Mouse (Mus musculus): ENCODE measurements around the gene 4833427G06Rik. TPM values are rescaled to one million over a fixed set of nuclear protein-coding genes. Genes with fewer than 3 reads are reported as not detected.

4833427G06Rik gene
- total and polyA plus RNA-seq, 3 experiments, result not detected

DNA sequence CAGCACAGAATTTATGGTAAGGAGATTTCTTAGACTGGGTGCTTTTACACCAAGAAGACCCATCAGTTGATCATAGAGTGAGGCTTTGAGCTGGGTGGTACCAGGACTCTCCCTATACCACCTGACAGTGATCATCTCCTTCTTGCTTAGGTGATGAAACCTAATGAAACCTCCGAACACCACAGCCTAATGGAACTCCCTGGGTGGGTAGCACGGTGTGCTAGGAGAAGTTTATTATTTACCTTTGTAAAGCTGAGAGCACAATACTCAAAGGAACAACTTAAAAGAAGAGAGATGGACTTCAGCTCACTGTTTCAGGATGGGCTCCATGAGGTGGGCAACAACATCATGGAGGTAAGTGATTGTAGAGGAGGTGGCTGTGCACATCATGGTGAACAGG is 41.3 kb downstream of the 4833427G06Rik start, which contains the start of gene Btg4:
Gene Btg4 (plus strand): TSS at position 301 of the 400 bp plus-strand sequence.
- Histone ChIP-seq H3K4me1 (ENCODE audit: control insufficient read depth in 1 of 2, insufficient read depth in 2 of 2, low read length in 2 of 2) (peaks cover 4 to 5% of the 10 kb centered on the region in 2 experiments; a peak in 2 of 4 replicates), H3K27me3 (ENCODE audit: control insufficient read depth in 1 of 2, insufficient read depth in 2 of 2, low read length in 2 of 2) (peaks cover 2 to 5% of the 10 kb centered on the region in 2 experiments), H3K36me3 (ENCODE audit: control insufficient read depth in 1 of 2, insufficient read depth in 2 of 2, low read length in 2 of 2) (peaks cover 0 to 5% of the 10 kb centered on the region in 2 experiments; a peak in 2 of 4 replicates), H3K27ac (ENCODE audit: control insufficient read depth, low read depth, low read length) (no peak within 1 kb of the TSS), H3K4me3 (ENCODE audit: control insufficient read depth in 1 of 2, insufficient read depth in 1 of 2, low read depth in 2 of 2, low read length in 2 of 2) (no peak within 1 kb of the TSS), H3K9me3 (replicated peaks; ENCODE audit: insufficient read depth, low read length) (no peaks in the 10 kb centered on the region), H3K9ac (ENCODE audit: control insufficient read depth, low read depth, low read length, poor library complexity, severe bottlenecking) (no peak within 1 kb of the TSS), H3K79me2 (ENCODE audit: control insufficient read depth, insufficient read depth, low read length, poor library complexity) (no peaks in the 10 kb centered on the region)
- TF ChIP-seq USF1 (IDR thresholded peaks at IDR 0.05; ENCODE audit: low read depth, low read length) (no peak), TBP (IDR thresholded peaks at IDR 0.05; ENCODE audit: low read depth, low read length) (no peak), MAFK (IDR thresholded peaks at IDR 0.05; ENCODE audit: borderline replicate concordance, low read depth, low read length) (no peak), RAD21 (IDR thresholded peaks at IDR 0.05; ENCODE audit: low read depth, low read length) (no peak), E2F4 (IDR thresholded peaks at IDR 0.05; ENCODE audit: borderline replicate concordance, low read depth, low read length) (no peak), NELFE (IDR thresholded peaks at IDR 0.05; ENCODE audit: low read depth, low read length) (no peak), MEF2A (IDR thresholded peaks at IDR 0.05; ENCODE audit: extremely low read depth, insufficient replicate concordance, low read depth, low read length, poor library complexity, severe bottlenecking) (no peak)
- no peak for DNase-seq (ENCODE audit: low read depth, low spot score)

- Histone ChIP-seq H3K9me3 (replicated peaks; ENCODE audit: insufficient read depth, low read length) (no peaks in the 10 kb centered on the region), H3K4me1 (ENCODE audit: control insufficient read depth in 1 of 2, insufficient read depth in 2 of 2, low read length in 2 of 2) (peaks cover 4 to 5% of the 10 kb centered on the region in 2 experiments; a peak in 2 of 4 replicates), H3K9ac (ENCODE audit: control insufficient read depth, low read depth, low read length, poor library complexity, severe bottlenecking) (no peak overlapping the region), H3K4me3 (ENCODE audit: control insufficient read depth in 1 of 2, insufficient read depth in 1 of 2, low read depth in 2 of 2, low read length in 2 of 2) (no peak overlapping the region), H3K36me3 (ENCODE audit: control insufficient read depth in 1 of 2, insufficient read depth in 2 of 2, low read length in 2 of 2) (peaks cover 0 to 5% of the 10 kb centered on the region in 2 experiments; a peak in 2 of 4 replicates), H3K79me2 (ENCODE audit: control insufficient read depth, insufficient read depth, low read length, poor library complexity) (no peaks in the 10 kb centered on the region), H3K27ac (ENCODE audit: control insufficient read depth, low read depth, low read length) (no peak overlapping the region), H3K27me3 (ENCODE audit: control insufficient read depth in 1 of 2, insufficient read depth in 2 of 2, low read length in 2 of 2) (peaks cover 2 to 5% of the 10 kb centered on the region in 2 experiments)
- TF ChIP-seq MAFK (IDR thresholded peaks at IDR 0.05; ENCODE audit: borderline replicate concordance, low read depth, low read length), result no peak
- TF ChIP-seq NELFE (IDR thresholded peaks at IDR 0.05; ENCODE audit: low read depth, low read length), result no peak
- TF ChIP-seq RCOR1 (IDR thresholded peaks at IDR 0.05; ENCODE audit: low read depth, low read length), result no peak
- TF ChIP-seq MYC (IDR thresholded peaks at IDR 0.05; ENCODE audit: low read depth, low read length), result no peak
- TF ChIP-seq ETS1 (IDR thresholded peaks at IDR 0.05; ENCODE audit: low read depth, low read length), result no peak
- no peak for TF ChIP-seq ZC3H11A (IDR thresholded peaks at IDR 0.05; ENCODE audit: low read depth, low read length)
- no peak for TF ChIP-seq GATA1 (IDR thresholded peaks at IDR 0.05; ENCODE audit: low read depth, low read length)
- TF ChIP-seq EP300 (IDR thresholded peaks at IDR 0.05; ENCODE audit: low read depth in 1 of 2, low read length in 2 of 2), result no peak
- TF ChIP-seq SMC3 (IDR thresholded peaks at IDR 0.05; ENCODE audit: low read depth, low read length), result no peak
- no peak for TF ChIP-seq BHLHE40 (IDR thresholded peaks at IDR 0.05; ENCODE audit: borderline replicate concordance, low read depth, low read length)
- no peak for TF ChIP-seq ZMIZ1 (IDR thresholded peaks at IDR 0.05; ENCODE audit: low read depth, low read length)
- DNase-seq (ENCODE audit: low read depth, low spot score), result no peak
Measured at GRCm38 (mm10) chr9:51058951-51059521, 42.8 kb downstream of the 4833427G06Rik start.

All from MEL (cell line).